Mouse (Mus musculus) forebrain, embryonic 16.5 days (tissue): ENCODE results near the gene Spaca5. TPM values are rescaled to one million over a fixed set of nuclear protein-coding genes. Genes with fewer than 3 reads are reported as not detected.

ENCODE experiments used
- polyA plus RNA-seq: library from polyadenylated mRNA; unstranded; fragments of >200 nt; fragmentation: Nextera tagmentation; extraction: Ambion mirVana; gene quantifications from 2 replicates; pipeline ENCODE4 v1.2.1, GENCODE M21; 2015

Spaca5 gene
- polyA plus RNA-seq, 1 experiment from 2014 or later, result not detected

Other genes with a start within 250 kb of the Spaca5 start
- 2.4 and 3.4 TPM in 2 replicates for gene Timp1, start 198.2 kb upstream of the Spaca5 start, polyA plus RNA-seq
- gene Syn1, start 147.4 kb upstream of the Spaca5 start, polyA plus RNA-seq, result 37.5 and 37.7 TPM in 2 replicates
- gene Cfp, start 136.9 kb upstream of the Spaca5 start, polyA plus RNA-seq, result 4.4 and 6.4 TPM in 2 replicates
- gene Elk1, start 117.8 kb upstream of the Spaca5 start, polyA plus RNA-seq, result 24.1 and 27.4 TPM in 2 replicates
- 36.4 and 39.8 TPM in 2 replicates for gene Uxt, start 106.4 kb upstream of the Spaca5 start, polyA plus RNA-seq
- 9.6 and 11.7 TPM in 2 replicates for gene Zfp182, start 6.1 kb upstream of the Spaca5 start, polyA plus RNA-seq
- 3.1 and 3.4 TPM in 2 replicates for gene Zfp300, start 21.1 kb downstream of the Spaca5 start, polyA plus RNA-seq
- gene Ssxa1, start 47.4 kb downstream of the Spaca5 start, polyA plus RNA-seq, result not detected in 2 replicates
- not detected in 2 replicates for gene Gm21876, start 107.2 kb downstream of the Spaca5 start, polyA plus RNA-seq